Mouse (Mus musculus) gastrocnemius, postnatal 36 days (tissue): ENCODE data around the gene Atp5g3. TPM values are rescaled to one million over a fixed set of nuclear protein-coding genes. Genes with fewer than 3 reads are reported as not detected.
"Not testable (repeated sequence)": the region's sequence is repeated elsewhere in the genome, so short reads cannot be mapped to it uniquely, and the experiment has no call there.

ENCODE experiments used
- DNase-seq, 2 experiments: peaks; one replicate each; pipeline ENCODE4 v3.0.0; 2022
- intact Hi-C: fragments of 180-260 bp; cut with DNase I; formaldehyde crosslinking; loops from one replicate; pipeline ENCODE4 v1.15.1; 2025
- total RNA-seq, 2 experiments: library from RNA; stranded (reverse); gene quantifications; 2 replicates each; pipeline ENCODE4 v1.2.3; 2021

The Atp5g3 gene
- total RNA-seq, 2 experiments from 2014 or later: 1,252 to 1,286 TPM

DNA sequence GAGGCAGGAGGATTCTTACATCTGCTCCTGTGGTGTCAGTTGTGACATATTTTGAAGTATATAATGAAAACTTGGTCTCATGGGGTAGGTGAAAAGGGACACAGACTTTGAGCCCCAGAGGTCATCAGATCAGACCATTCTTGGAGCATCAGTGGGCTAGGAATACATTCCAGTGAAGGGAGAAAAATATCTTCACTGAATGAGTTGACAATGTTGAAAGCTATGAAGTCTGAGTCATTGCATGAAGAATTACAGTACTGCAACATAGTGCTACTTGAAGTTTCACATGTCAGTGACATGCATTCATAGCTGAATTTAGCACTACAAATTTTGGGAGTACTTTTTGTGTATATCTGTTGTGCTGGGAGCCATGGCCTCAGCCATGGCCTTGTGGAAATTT, 10.0 kb downstream of the Atp5g3 start:
- DNase-seq: no peak
- intact Hi-C loops: no loop called here

- no peak for DNase-seq
- intact Hi-C loops: loop anchor here (1.0 kb wide), 1 partner anchor 15 kb away; no protein-coding TSS in a partner anchor
Observed at GRCm38 (mm10) chr2:73900364-73900763, 10.8 kb downstream of the Atp5g3 start.

DNA sequence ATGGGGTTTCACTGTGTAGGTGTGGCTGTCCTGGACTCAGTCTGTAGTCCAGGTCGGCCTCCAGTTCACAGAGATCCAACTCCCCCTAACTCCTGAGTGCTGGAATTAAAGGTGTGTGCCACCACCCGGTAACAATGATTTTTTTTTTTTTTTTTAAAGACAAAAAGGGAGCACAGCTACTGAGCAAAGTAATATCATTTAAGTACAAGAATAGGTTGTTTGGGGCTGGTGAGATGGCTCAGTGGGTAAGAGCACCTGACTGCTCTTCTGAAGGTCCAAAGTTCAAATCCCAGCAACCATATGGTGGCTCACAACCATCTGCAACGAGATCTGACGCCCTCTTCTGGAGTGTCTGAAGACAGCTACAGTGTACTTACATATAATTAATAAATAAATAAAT, 14.2 kb downstream of the Atp5g3 start:
- DNase-seq, intact Hi-C loops: not testable (repeated sequence)

DNA sequence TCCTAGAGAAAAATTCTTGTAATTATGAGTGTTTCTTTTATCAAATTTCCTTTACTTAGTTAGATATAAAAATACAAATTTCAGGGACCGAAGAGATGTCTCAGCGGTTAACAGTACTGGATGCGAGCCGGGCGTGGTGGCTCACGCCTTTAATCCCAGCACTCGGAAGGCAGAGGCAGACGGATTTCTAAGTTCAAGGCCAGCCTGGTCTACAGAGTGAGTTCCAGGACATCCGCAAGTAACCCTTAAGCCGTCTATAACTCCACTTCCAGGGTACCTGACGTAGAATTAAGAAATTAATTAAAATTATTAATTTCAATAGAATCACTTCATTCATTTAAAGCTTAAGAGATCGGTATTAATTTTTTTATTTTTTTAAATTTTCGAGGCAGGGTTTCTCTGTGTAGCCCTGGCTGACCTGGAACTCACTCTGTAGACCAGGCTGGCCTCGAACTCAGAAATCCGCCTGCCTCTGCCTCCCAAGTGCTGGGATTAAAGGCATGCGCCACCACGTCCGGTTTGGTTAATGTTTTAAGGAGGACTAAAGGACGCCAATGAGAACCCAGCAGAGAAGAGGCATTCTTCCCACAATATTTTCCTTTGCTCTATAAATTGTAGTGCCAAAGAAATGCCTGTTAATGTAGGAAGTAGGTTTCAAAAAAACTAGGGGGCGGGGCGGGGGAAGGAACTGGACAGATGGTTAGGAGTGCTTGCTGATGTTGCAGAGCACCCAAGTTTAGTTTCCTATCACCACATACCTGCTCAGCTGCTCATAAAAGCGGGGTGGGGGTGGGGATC, 17.5 kb downstream of the Atp5g3 start:
- no peak for DNase-seq
- intact Hi-C loops: loop anchor here (1.0 kb wide), 1 partner anchor 17 kb away; no protein-coding TSS in a partner anchor

- DNase-seq: peak; percentile 97 to 99
- intact Hi-C loops: loop anchor here (1.0 kb wide), 1 partner anchor 18 kb away; no protein-coding TSS in a partner anchor
Observed at GRCm38 (mm10) chr2:73892464-73893296, 18.4 kb downstream of the Atp5g3 start, which contains the start of gene Atf2. Atf2 (minus strand) TSS chr2:73892639.

DNA sequence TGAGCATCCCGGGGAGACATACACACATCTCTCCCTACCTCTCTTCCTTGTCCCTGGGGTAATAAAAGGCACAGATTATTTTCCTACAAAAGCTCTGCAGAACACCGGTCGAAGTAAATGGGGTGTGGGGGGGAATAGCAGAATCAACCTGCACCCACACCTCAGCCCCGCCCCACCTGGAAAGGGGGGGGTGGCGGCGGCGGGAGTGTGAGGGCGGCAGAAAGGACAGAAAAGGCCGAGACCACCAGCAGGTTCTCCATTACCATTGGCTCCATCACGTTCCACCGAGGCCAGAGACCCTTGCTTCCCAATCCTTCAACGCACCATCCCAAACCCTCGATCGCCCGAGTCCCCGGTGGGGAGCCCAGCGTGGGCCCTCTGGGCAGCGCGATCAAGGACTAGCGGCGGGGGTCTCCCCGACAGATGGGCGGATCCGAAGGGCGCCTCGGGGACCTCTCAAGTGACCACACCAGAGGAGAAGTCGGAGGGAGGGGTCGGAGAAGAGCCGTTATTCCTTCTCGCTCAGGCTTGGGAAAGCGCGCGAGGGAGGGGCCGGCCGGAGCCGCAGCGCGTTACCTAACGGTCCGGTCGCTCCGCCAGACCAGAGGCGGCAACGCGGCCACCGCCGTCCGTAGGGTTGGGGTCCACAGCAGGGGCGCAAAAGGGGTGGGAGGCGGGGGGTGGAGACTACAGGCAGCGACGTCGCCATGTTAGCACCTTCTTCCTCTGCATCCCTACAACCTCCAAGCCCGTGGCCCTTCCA, 19.2 kb downstream of the Atp5g3 start:
- DNase-seq: peak in 1 of 2 experiments; percentile 11
- intact Hi-C loops: no loop called here

DNA sequence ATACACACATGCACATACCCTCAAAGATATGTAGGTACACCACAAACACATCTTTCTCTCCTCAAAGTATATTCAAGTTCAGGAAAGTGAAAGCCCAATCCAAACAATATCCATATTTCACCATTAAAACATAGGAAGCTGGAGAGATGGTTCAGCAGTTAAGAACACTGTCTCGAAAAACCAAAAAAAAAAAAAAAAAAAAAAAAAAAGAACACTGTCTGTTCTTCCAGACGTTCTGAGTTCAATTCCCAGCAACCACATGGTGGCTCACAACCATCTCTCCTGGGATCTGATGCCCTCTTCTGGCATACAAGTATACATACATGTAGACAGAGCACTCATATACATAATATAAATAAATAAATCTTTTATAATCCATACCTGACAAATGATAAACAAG, 25.1 kb downstream of the Atp5g3 start:
- intact Hi-C loops: no loop called here
- DNase-seq: no peak

DNA sequence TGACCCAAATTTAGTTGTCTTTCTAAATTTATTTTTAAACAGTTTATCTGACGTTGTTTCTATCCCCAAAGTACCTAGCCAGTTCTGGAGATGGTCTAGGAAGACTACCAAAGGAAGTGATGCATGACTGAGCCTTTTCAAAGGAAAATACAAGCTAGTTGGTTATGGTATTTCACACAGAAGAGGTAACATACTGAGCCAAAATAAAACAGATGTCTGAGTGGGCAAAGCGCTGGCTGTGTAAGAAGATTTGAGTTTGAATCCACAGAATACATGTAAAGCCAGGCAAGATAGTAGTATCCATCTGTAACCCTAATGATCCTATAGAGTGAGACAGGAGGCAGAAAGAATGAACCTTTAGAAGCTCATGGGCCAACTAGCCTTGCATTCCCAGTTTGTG, 33.2 kb downstream of the Atp5g3 start:
- intact Hi-C loops: loop anchor here (1.0 kb wide), 1 partner anchor 11 kb away; no protein-coding TSS in a partner anchor
- DNase-seq: no peak

DNA sequence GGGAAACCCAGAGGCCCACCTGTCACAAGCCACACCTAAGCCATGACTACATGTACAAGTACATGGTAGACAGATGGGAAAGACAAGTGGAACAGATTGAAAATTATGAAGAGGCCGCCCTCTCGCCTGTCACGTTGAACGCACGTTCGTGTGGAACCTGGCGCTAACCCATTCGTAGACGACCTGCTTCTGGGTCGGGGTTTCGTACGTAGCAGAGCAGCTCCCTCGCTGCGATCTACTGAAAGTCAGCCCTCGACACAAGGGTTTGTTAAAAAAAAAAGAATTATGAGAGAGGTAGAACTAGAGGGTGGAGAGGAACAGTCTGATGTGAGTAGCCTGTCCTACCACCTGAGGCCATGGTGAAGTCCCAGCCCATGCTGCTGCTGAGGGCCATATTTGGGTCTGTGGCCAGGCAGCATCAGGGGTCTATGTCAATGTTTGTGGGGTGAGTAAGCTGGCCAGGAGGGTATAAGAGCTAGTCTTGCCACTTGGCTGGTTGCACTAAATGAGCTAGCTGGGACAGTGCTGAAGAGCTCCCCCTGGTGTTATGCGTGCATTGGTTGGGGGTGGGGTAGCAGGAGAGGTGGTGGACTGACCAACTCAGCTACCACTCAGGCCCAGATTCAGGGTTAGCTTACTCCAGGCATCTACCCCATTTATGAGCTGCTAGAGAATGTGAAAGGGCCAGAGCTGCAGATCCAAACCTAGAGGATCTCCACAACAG, 43.2 kb downstream of the Atp5g3 start:
- peak; percentile 12 to 68 for DNase-seq
- intact Hi-C loops: no loop called here

GRCm38 (mm10) chr2:73860046-73860624, 51.0 kb downstream of the Atp5g3 start:
- DNase-seq: no peak
- intact Hi-C loops: no loop called here

Other genes with a start within 250 kb of the Atp5g3 start
- gene Chn1, start 136.0 kb downstream of the Atp5g3 start, total RNA-seq: 1 to 10 TPM; 3.4 to 5.3 TPM
- 10 to 100 TPM; 16.9 to 21.9 TPM for gene Atf2, start 18.7 kb downstream of the Atp5g3 start, total RNA-seq